12 mouse cellular contexts compared by ENCODE assay signal in genomic region chr17:44718036-44718435, GRCm38 (mm10). TPM values are rescaled to one million over a fixed set of nuclear protein-coding genes. Genes with fewer than 3 reads are reported as not detected.
DNase-seq lines count a peak whose midpoint lies in the region; ATAC-seq and TF ChIP-seq lines count a peak whose summit lies in the region.
"Had no signal": no experiment of that assay in that cellular context is flagged by ENCODE, and none has a peak within 500 bp of the region (broad histone marks: within the 10 kb centered on the region; RNA-seq: fewer than 3 reads in every experiment).

No protein-coding gene starts in this region.

- WGBS in thymus, adult 2 months = 11% methylated on average over 6 of the region's 6 CpGs
- WGBS in embryonic facial prominence, embryonic 14.5 days = 29% methylated on average over 6 of the region's 6 CpGs

- no peak overlapping the region for H3K4me3 ChIP-seq in thymus, adult 2 months (ENCODE audit: control insufficient read depth, insufficient read depth, low read length)
- no peak overlapping the region for H3K4me3 ChIP-seq in embryonic facial prominence, embryonic 14.5 days (ENCODE audit: low read depth, low read length)
- H3K4me3 ChIP-seq: liver, embryonic 15.5 days had no signal

- peak; percentile 62; the same call in 1 of the 2 replicates for ATAC-seq in frontal cortex, adult (ENCODE audit: low TSS enrichment)
- ATAC-seq in embryonic facial prominence, embryonic 14.5 days (ENCODE audit: low read depth) = no peak

- DNase-seq in frontal cortex, postnatal 14 days (ENCODE audit: low spot score in 2 of 2) = no peak
- peak; percentile 20 for DNase-seq in thymus, adult 2 months
- no peak for DNase-seq in thymus, postnatal 25 days
- DNase-seq in embryonic facial prominence, embryonic 14.5 days (ENCODE audit: low spot score) = peak; percentile 28
- no peak for DNase-seq in left cerebral cortex, postnatal 4 days
- no peak for DNase-seq in heart, postnatal 10 days
- DNase-seq in kidney, postnatal 36 days = no peak
- DNase-seq: cerebellum, adult 11-12 months; gastrocnemius, postnatal 25 days; kidney, adult 8-10 months had no signal

- intact Hi-C loops in left cerebral cortex, postnatal 4 days (cut with DNase I) = loop anchor here (5.0 kb wide), 1 partner anchor 261 kb away; no protein-coding TSS in a partner anchor
- intact Hi-C loops in heart, postnatal 10 days (cut with DNase I) = no loop called here

- no peaks in the 10 kb centered on the region for H3K36me3 ChIP-seq in thymus, adult 2 months (ENCODE audit: control insufficient read depth, insufficient read depth, low read length)
- H3K36me3 ChIP-seq in embryonic facial prominence, embryonic 14.5 days (ENCODE audit: control insufficient read depth, insufficient read depth, low read length) = peaks cover 13% of the 10 kb centered on the region; the same call in 1 of the 2 replicates
- H3K36me3 ChIP-seq: liver, embryonic 15.5 days had no signal

- peaks cover 8% of the 10 kb centered on the region; the same call in 1 of the 2 replicates for H3K4me1 ChIP-seq in thymus, adult 2 months (replicated peaks; ENCODE audit: control insufficient read depth, insufficient read depth, low read length)
- peaks cover 20% of the 10 kb centered on the region for H3K4me1 ChIP-seq in embryonic facial prominence, embryonic 14.5 days (ENCODE audit: control insufficient read depth, insufficient read depth, low read length)

- TF ChIP-seq CTCF in thymus, adult 2 months (IDR thresholded peaks at IDR 0.05; ENCODE audit: borderline replicate concordance, control insufficient read depth, extremely low read depth, insufficient read depth, low read length, poor library complexity) = no peak

- no peak for TF ChIP-seq POLR2A in thymus, adult 2 months (IDR thresholded peaks at IDR 0.05; ENCODE audit: control insufficient read depth, extremely low read depth, insufficient read depth, low read length, poor library complexity)

- no peak overlapping the region for H3K9ac ChIP-seq in embryonic facial prominence, embryonic 14.5 days (ENCODE audit: low read depth, low read length)
- H3K9ac ChIP-seq: liver, embryonic 15.5 days had no signal

- H3K27ac ChIP-seq in thymus, adult 2 months (ENCODE audit: control insufficient read depth, insufficient read depth, low read length) = no peak overlapping the region
- H3K27ac ChIP-seq in embryonic facial prominence, embryonic 14.5 days (replicated peaks; ENCODE audit: low read depth, low read length) = no peak overlapping the region
- H3K27ac ChIP-seq: liver, embryonic 15.5 days had no signal

- no peaks in the 10 kb centered on the region for H3K9me3 ChIP-seq in embryonic facial prominence, embryonic 14.5 days (ENCODE audit: control insufficient read depth, low read length)
- H3K9me3 ChIP-seq: liver, embryonic 15.5 days had no signal

- H3K27me3 ChIP-seq in thymus, adult 2 months (ENCODE audit: control insufficient read depth, insufficient read depth, low read length) = no peaks in the 10 kb centered on the region
- no peaks in the 10 kb centered on the region for H3K27me3 ChIP-seq in embryonic facial prominence, embryonic 14.5 days (replicated peaks; ENCODE audit: control insufficient read depth, insufficient read depth, low read length)
- H3K27me3 ChIP-seq: liver, embryonic 15.5 days had no signal

- H3K4me2 ChIP-seq in embryonic facial prominence, embryonic 14.5 days (ENCODE audit: low read depth, low read length) = no peak overlapping the region
- H3K4me2 ChIP-seq: liver, embryonic 15.5 days had no signal

RNA-seq across cellular contexts. Expression of gene Supt3, which starts 58.9 kb away (rescaled TPM):
- polyA plus RNA-seq in thymus, adult 2 months (2012; rRNA removed) = 4.5 and 4.8 TPM in 2 replicates
- 17.6 and 19.8 TPM in 2 replicates for polyA plus RNA-seq in embryonic facial prominence, embryonic 14.5 days (2014; fragmentation: Nextera tagmentation; extraction: Ambion mirVana)
- total RNA-seq in left cerebral cortex, postnatal 4 days (2021) = 10 to 100 TPM; 20.2 to 24.4 TPM
- 10 to 100 TPM; 15.2 to 15.4 TPM for total RNA-seq in heart, postnatal 10 days (2021)

Comparison
In these comparisons a context has a peak if more than half of its experiments do, and no peak if none do; other contexts are left out.
1. DNase-seq: peak in thymus, adult 2 months (single experiment) and embryonic facial prominence, embryonic 14.5 days (single experiment); none in frontal cortex, postnatal 14 days (0 of 2), thymus, postnatal 25 days (single experiment), left cerebral cortex, postnatal 4 days (single experiment), heart, postnatal 10 days (0 of 2) and kidney, postnatal 36 days (0 of 2).